Mouse (Mus musculus) stomach, embryonic 15.5 days (tissue): ENCODE data around the gene Ccdc180. TPM values are rescaled to one million over a fixed set of nuclear protein-coding genes. Genes with fewer than 3 reads are reported as not detected.

Experiments used
- ATAC-seq: fragments of 200-750 bp; cut with Nextera tagmentation; 2 replicates; pipeline ENCODE4 v1.8.0; 2017; ENCODE audit warnings: low read depth, moderate number of reproducible peaks, moderate TSS enrichment; ENCODE audit not compliant: insufficient read depth, low FRiP score
- H3K27ac ChIP-seq: fragments of 300-500 bp; sonication (generic); 2 replicates; pipeline ENCODE4 v1.5.1; 2015; ENCODE audit warnings: mild to moderate bottlenecking, inconsistent platforms
- H3K27me3 ChIP-seq: fragments of 300-500 bp; sonication (generic); replicated peaks from 2 replicates; pipeline ENCODE4 v1.6.1; 2015; ENCODE audit warnings: inconsistent platforms
- H3K36me3 ChIP-seq: fragments of 300-500 bp; sonication (generic); 2 replicates; pipeline ENCODE4 v1.6.1; 2015; ENCODE audit warnings: inconsistent platforms
- H3K4me1 ChIP-seq: fragments of 300-500 bp; sonication (generic); 2 replicates; pipeline ENCODE4 v1.6.1; 2015; ENCODE audit warnings: inconsistent platforms
- H3K4me2 ChIP-seq: fragments of 300-500 bp; sonication (generic); 2 replicates; pipeline ENCODE4 v1.6.1; 2015; ENCODE audit warnings: mild to moderate bottlenecking, inconsistent platforms
- H3K4me3 ChIP-seq: fragments of 300-500 bp; sonication (generic); replicated peaks from 2 replicates; pipeline ENCODE4 v1.5.1; 2015; ENCODE audit warnings: inconsistent platforms
- H3K9ac ChIP-seq: fragments of 300-500 bp; sonication (generic); 2 replicates; pipeline ENCODE4 v1.6.1; 2015; ENCODE audit warnings: inconsistent platforms
- H3K9me3 ChIP-seq: fragments of 300-500 bp; sonication (generic); 2 replicates; pipeline ENCODE4 v1.6.1; 2016; ENCODE audit warnings: inconsistent platforms
- WGBS: fragments of 180-500 bp; shearing (Covaris S2); methylation state at CpG from one replicate; pipeline ENCODE4 v1.1.7; 2015; 5-methylcytosine and 5-hydroxymethylcytosine counted together
- polyA plus RNA-seq: library from polyadenylated mRNA; unstranded; fragments of >200 nt; fragmentation: Nextera tagmentation; extraction: Ambion mirVana; gene quantifications from 2 replicates; pipeline ENCODE4 v1.2.1, GENCODE M21; 2015

Ccdc180 gene
- polyA plus RNA-seq, 1 experiment from 2014 or later = 0.12 TPM

GRCm38 (mm10) chr4:45869021-45869815 is 20.9 kb upstream of the Ccdc180 start:
- no peaks in the 10 kb centered on the region for H3K9me3 ChIP-seq
- H3K36me3 ChIP-seq = no peaks in the 10 kb centered on the region
- no peaks in the 10 kb centered on the region for H3K4me1 ChIP-seq
- no peak overlapping the region for H3K27ac ChIP-seq
- ATAC-seq = no peak
- H3K9ac ChIP-seq = no peak overlapping the region
- no peak overlapping the region for H3K4me3 ChIP-seq
- peak overlapping the region; percentile 25 for H3K4me2 ChIP-seq
- WGBS = 28% methylated on average over 24 of the region's 24 CpGs
- H3K27me3 ChIP-seq = no peaks in the 10 kb centered on the region

- Histone ChIP-seq H3K4me3 (no peak overlapping the region), H3K27me3 (no peaks in the 10 kb centered on the region), H3K36me3 (no peaks in the 10 kb centered on the region), H3K27ac (no peak overlapping the region), H3K9ac (no peak overlapping the region), H3K4me1 (no peaks in the 10 kb centered on the region), H3K9me3 (no peaks in the 10 kb centered on the region), H3K4me2 (no peak overlapping the region)
- ATAC-seq = no peak
- WGBS = 85% methylated on average over 2 of the region's 2 CpGs
Observed at GRCm38 (mm10) chr4:45872147-45872546, 18.0 kb upstream of the Ccdc180 start.

- Histone ChIP-seq H3K27me3 (no peaks in the 10 kb centered on the region), H3K9ac (no peak overlapping the region), H3K27ac (no peak overlapping the region), H3K36me3 (no peaks in the 10 kb centered on the region), H3K4me2 (no peak overlapping the region), H3K9me3 (no peaks in the 10 kb centered on the region), H3K4me3 (no peak overlapping the region), H3K4me1 (no peaks in the 10 kb centered on the region)
- no peak for ATAC-seq
- 50% methylated on average over 5 of the region's 5 CpGs for WGBS
Observed at GRCm38 (mm10) chr4:45878929-45879328, 11.2 kb upstream of the Ccdc180 start.

- WGBS = 82% methylated on average over 9 of the region's 9 CpGs
- Histone ChIP-seq H3K27ac (no peak overlapping the region), H3K4me1 (no peaks in the 10 kb centered on the region), H3K36me3 (no peaks in the 10 kb centered on the region), H3K27me3 (no peaks in the 10 kb centered on the region), H3K4me3 (no peak overlapping the region), H3K9me3 (no peaks in the 10 kb centered on the region), H3K9ac (no peak overlapping the region), H3K4me2 (no peak overlapping the region)
- ATAC-seq = no peak
Observed at GRCm38 (mm10) chr4:45882521-45882920, 7.6 kb upstream of the Ccdc180 start.

- Histone ChIP-seq H3K27ac (no peak overlapping the region), H3K27me3 (no peaks in the 10 kb centered on the region), H3K9me3 (no peaks in the 10 kb centered on the region), H3K36me3 (no peaks in the 10 kb centered on the region), H3K4me1 (no peaks in the 10 kb centered on the region), H3K4me3 (no peak overlapping the region), H3K4me2 (no peak overlapping the region), H3K9ac (no peak overlapping the region)
- no peak for ATAC-seq
- WGBS = 85% methylated on average over 16 of the region's 16 CpGs
Observed at GRCm38 (mm10) chr4:45883250-45883649, 6.9 kb upstream of the Ccdc180 start.

- Histone ChIP-seq H3K9me3 (no peaks in the 10 kb centered on the region), H3K27me3 (no peaks in the 10 kb centered on the region), H3K36me3 (no peaks in the 10 kb centered on the region), H3K4me1 (peaks cover 5% of the 10 kb centered on the region; the same call in 1 of the 2 replicates), H3K9ac (no peak overlapping the region), H3K4me3 (no peak overlapping the region), H3K4me2 (no peak overlapping the region), H3K27ac (no peak overlapping the region)
- ATAC-seq = no peak
- WGBS = 74% methylated on average over 6 of the region's 6 CpGs
Observed at GRCm38 (mm10) chr4:45889487-45889886, 616 bp upstream of the Ccdc180 start.

- Histone ChIP-seq H3K9ac (no peak overlapping the region), H3K27ac (no peak overlapping the region), H3K4me3 (no peak overlapping the region), H3K36me3 (no peaks in the 10 kb centered on the region), H3K4me2 (peak overlapping the region; percentile 13; the same call in 1 of the 2 replicates), H3K4me1 (no peaks in the 10 kb centered on the region), H3K27me3 (no peaks in the 10 kb centered on the region), H3K9me3 (no peaks in the 10 kb centered on the region)
- peak; percentile 53; the same call in 1 of the 2 replicates for ATAC-seq
- WGBS = 8% methylated on average over 16 of the region's 16 CpGs
Observed at GRCm38 (mm10) chr4:45896425-45897081, 6.5 kb downstream of the Ccdc180 start.

- H3K4me3 ChIP-seq = no peak overlapping the region
- no peaks in the 10 kb centered on the region for H3K36me3 ChIP-seq
- no peaks in the 10 kb centered on the region for H3K27me3 ChIP-seq
- no peaks in the 10 kb centered on the region for H3K9me3 ChIP-seq
- H3K4me1 ChIP-seq = no peaks in the 10 kb centered on the region
- no peak overlapping the region for H3K9ac ChIP-seq
- WGBS = 57% methylated on average over 5 of the region's 5 CpGs
- H3K4me2 ChIP-seq = no peak overlapping the region
- H3K27ac ChIP-seq = no peak overlapping the region
- no peak for ATAC-seq
Observed at GRCm38 (mm10) chr4:45898413-45898812, 8.3 kb downstream of the Ccdc180 start.

- no peaks in the 10 kb centered on the region for H3K4me1 ChIP-seq
- no peaks in the 10 kb centered on the region for H3K27me3 ChIP-seq
- no peak overlapping the region for H3K27ac ChIP-seq
- H3K9me3 ChIP-seq = no peaks in the 10 kb centered on the region
- WGBS = 70% methylated on average over 13 of the region's 13 CpGs
- H3K36me3 ChIP-seq = no peaks in the 10 kb centered on the region
- ATAC-seq = no peak
- no peak overlapping the region for H3K4me2 ChIP-seq
- no peak overlapping the region for H3K9ac ChIP-seq
- H3K4me3 ChIP-seq = no peak overlapping the region
Observed at GRCm38 (mm10) chr4:45909256-45909655, 19.2 kb downstream of the Ccdc180 start.

- Histone ChIP-seq H3K36me3 (no peaks in the 10 kb centered on the region), H3K9ac (no peak overlapping the region), H3K4me1 (no peaks in the 10 kb centered on the region), H3K4me3 (no peak overlapping the region), H3K27ac (no peak overlapping the region), H3K27me3 (no peaks in the 10 kb centered on the region), H3K9me3 (no peaks in the 10 kb centered on the region), H3K4me2 (no peak overlapping the region)
- 76% methylated on average over 4 of the region's 4 CpGs for WGBS
- ATAC-seq = no peak
Observed at GRCm38 (mm10) chr4:45909924-45910323, 19.8 kb downstream of the Ccdc180 start.

GRCm38 (mm10) chr4:45911256-45911655 is 21.2 kb downstream of the Ccdc180 start:
- no peaks in the 10 kb centered on the region for H3K9me3 ChIP-seq
- H3K27me3 ChIP-seq = no peaks in the 10 kb centered on the region
- no peak overlapping the region for H3K27ac ChIP-seq
- H3K4me2 ChIP-seq = no peak overlapping the region
- no peak overlapping the region for H3K4me3 ChIP-seq
- no peaks in the 10 kb centered on the region for H3K4me1 ChIP-seq
- no peak for ATAC-seq
- no peaks in the 10 kb centered on the region for H3K36me3 ChIP-seq
- H3K9ac ChIP-seq = no peak overlapping the region
- 60% methylated on average over 5 of the region's 5 CpGs for WGBS

- H3K9me3 ChIP-seq = no peaks in the 10 kb centered on the region
- H3K27me3 ChIP-seq = no peaks in the 10 kb centered on the region
- H3K36me3 ChIP-seq = no peaks in the 10 kb centered on the region
- H3K4me3 ChIP-seq = no peak overlapping the region
- H3K27ac ChIP-seq = no peak overlapping the region
- no peak overlapping the region for H3K9ac ChIP-seq
- WGBS = 77% methylated on average over 4 of the region's 4 CpGs
- ATAC-seq = no peak
- H3K4me1 ChIP-seq = no peaks in the 10 kb centered on the region
- no peak overlapping the region for H3K4me2 ChIP-seq
Observed at GRCm38 (mm10) chr4:45911876-45912275, 21.8 kb downstream of the Ccdc180 start.
